Mouse (Mus musculus): Measurements from ENCODE around the gene Hist1h1a.
"Not testable (repeated sequence)": the region's sequence is repeated elsewhere in the genome, so short reads cannot be mapped to it uniquely, and the experiment has no call there.

Hist1h1a gene

GRCm38 (mm10) chr13:23763586-23764323, at the start of gene Hist1h1a:
Gene Hist1h1a, plus strand, starts transcription at chr13:23763666.
- DNase-seq (ENCODE audit: low spot score in 2 of 2), result peak; percentile 80 to 81

GRCm38 (mm10) chr13:23716261-23717042, 47.0 kb upstream of the Hist1h1a start:
- no peak for DNase-seq (ENCODE audit: low spot score in 2 of 2)

- no peak for DNase-seq (ENCODE audit: low spot score in 2 of 2)
Measured at GRCm38 (mm10) chr13:23717176-23717575, 46.3 kb upstream of the Hist1h1a start.

GRCm38 (mm10) chr13:23717593-23718245, 45.7 kb upstream of the Hist1h1a start:
- not testable (repeated sequence) for DNase-seq (ENCODE audit: low spot score in 2 of 2)

- no peak for DNase-seq (ENCODE audit: low spot score in 2 of 2)
Measured at GRCm38 (mm10) chr13:23724239-23724638, 39.2 kb upstream of the Hist1h1a start.

GRCm38 (mm10) chr13:23725213-23725612, 38.3 kb upstream of the Hist1h1a start:
- DNase-seq (ENCODE audit: low spot score in 2 of 2), result no peak

- DNase-seq (ENCODE audit: low spot score in 2 of 2), result no peak
Measured at GRCm38 (mm10) chr13:23728472-23729191, 34.8 kb upstream of the Hist1h1a start.

- DNase-seq (ENCODE audit: low spot score in 2 of 2), result no peak
Measured at GRCm38 (mm10) chr13:23729192-23729525, 34.3 kb upstream of the Hist1h1a start.

- DNase-seq (ENCODE audit: low spot score in 2 of 2), result no peak
Measured at GRCm38 (mm10) chr13:23729706-23730105, 33.8 kb upstream of the Hist1h1a start.

- no peak for DNase-seq (ENCODE audit: low spot score in 2 of 2)
Measured at GRCm38 (mm10) chr13:23730479-23730878, 33.0 kb upstream of the Hist1h1a start.

- no peak for DNase-seq (ENCODE audit: low spot score in 2 of 2)
Measured at GRCm38 (mm10) chr13:23732156-23732804, 31.2 kb upstream of the Hist1h1a start.

- DNase-seq (ENCODE audit: low spot score in 2 of 2), result no peak
Measured at GRCm38 (mm10) chr13:23737091-23737490, 26.4 kb upstream of the Hist1h1a start.

- no peak for DNase-seq (ENCODE audit: low spot score in 2 of 2)
Measured at GRCm38 (mm10) chr13:23738041-23738440, 25.4 kb upstream of the Hist1h1a start.

- DNase-seq (ENCODE audit: low spot score in 2 of 2), result peak; percentile 86 to 92
Measured at GRCm38 (mm10) chr13:23738677-23739068, 24.8 kb upstream of the Hist1h1a start, which contains the start of gene Hist1h1c. Gene Hist1h1c, plus strand, starts transcription at chr13:23738808.

GRCm38 (mm10) chr13:23739069-23739921, 24.2 kb upstream of the Hist1h1a start:
- DNase-seq (ENCODE audit: low spot score in 2 of 2), result peak; percentile 88 to 91

GRCm38 (mm10) chr13:23739922-23740252, 23.6 kb upstream of the Hist1h1a start:
- DNase-seq (ENCODE audit: low spot score in 2 of 2), result no peak

GRCm38 (mm10) chr13:23740256-23740840, 23.1 kb upstream of the Hist1h1a start:
- DNase-seq (ENCODE audit: low spot score in 2 of 2), result no peak

GRCm38 (mm10) chr13:23740910-23741309, 22.6 kb upstream of the Hist1h1a start:
- no peak for DNase-seq (ENCODE audit: low spot score in 2 of 2)

- no peak for DNase-seq (ENCODE audit: low spot score in 2 of 2)
Measured at GRCm38 (mm10) chr13:23742007-23742406, 21.5 kb upstream of the Hist1h1a start.

GRCm38 (mm10) chr13:23743215-23743614, 20.3 kb upstream of the Hist1h1a start:
- DNase-seq (ENCODE audit: low spot score in 2 of 2), result no peak

All from urinary bladder, postnatal 4 days (tissue).